Mouse (Mus musculus) G1E (cell line): ENCODE measurements around the gene Tspan8. TPM values are rescaled to one million over a fixed set of nuclear protein-coding genes. Genes with fewer than 3 reads are reported as not detected.

Source experiments
- ATAC-seq: 2 replicates; pipeline ENCODE4 v1.8.0; 2016; ENCODE audit warnings: mild to moderate bottlenecking; ENCODE audit not compliant: insufficient number of reproducible peaks, poor library complexity, low FRiP score, severe bottlenecking; ENCODE audit errors: extremely low read depth
- DNase-seq: peaks from one replicate; pipeline ENCODE4 v3.0.0; 2012; ENCODE audit warnings: low spot score
- H3K27me3 ChIP-seq: 2 replicates; pipeline ENCODE4 v1.6.1; 2012; ENCODE audit warnings: mild to moderate bottlenecking, low read length, inconsistent platforms; ENCODE audit not compliant: insufficient read depth
- H3K36me3 ChIP-seq: replicated peaks from 2 replicates; pipeline ENCODE3; 2012; ENCODE audit warnings: mild to moderate bottlenecking, inconsistent platforms
- H3K4me1 ChIP-seq: 2 replicates; pipeline ENCODE4 v1.6.1; 2012; ENCODE audit warnings: low read depth, low read length, inconsistent platforms, mixed read lengths; ENCODE audit not compliant: insufficient read depth
- H3K4me3 ChIP-seq: 2 replicates; pipeline ENCODE4 v1.5.1; 2012; ENCODE audit warnings: low read depth, mild to moderate bottlenecking, inconsistent platforms, low read length, moderate library complexity, mixed read lengths
- H3K9me3 ChIP-seq: replicated peaks from 2 replicates; pipeline ENCODE4 v1.6.1; 2012; ENCODE audit warnings: inconsistent platforms
- CTCF ChIP-seq: IDR thresholded peaks from 2 replicates; pipeline ENCODE4 v1.5.1; 2012; ENCODE audit warnings: low read depth, low read length, inconsistent platforms, mixed read lengths
- GATA1 ChIP-seq: IDR thresholded peaks from 2 replicates; pipeline ENCODE4 v1.6.1; 2012; ENCODE audit warnings: borderline replicate concordance, low read length, inconsistent platforms, mixed read lengths
- GATA2 ChIP-seq: IDR thresholded peaks from 2 replicates; pipeline ENCODE4 v1.6.1; 2012; ENCODE audit warnings: low read depth, low read length, inconsistent platforms, borderline replicate concordance
- POLR2AphosphoS5 ChIP-seq: IDR thresholded peaks from 2 replicates; pipeline ENCODE4 v1.6.1; 2012; ENCODE audit warnings: low read depth, low read length, inconsistent platforms; ENCODE audit not compliant: insufficient replicate concordance
- TAL1 ChIP-seq: conservative IDR thresholded peaks from 2 replicates; pipeline ENCODE4 v1.6.1; 2012; ENCODE audit warnings: low read depth, low read length, inconsistent platforms, mixed read lengths
- polyA plus RNA-seq: library from polyadenylated mRNA; stranded (reverse); fragments of >175 nt; gene quantifications from 2 replicates; pipeline ENCODE4 v1.2.3, GENCODE M21; 2012
- total RNA-seq, 2 experiments: library from RNA; stranded (forward) in 1 of 2; stranded (reverse) in 1 of 2; fragments of 200-1000 nt in 1 of 2; fragments of >200 nt in 1 of 2; fragmentation: Nextera tagmentation in 1 of 2; gene quantifications; 2 replicates each; pipeline ENCODE4 v1.2.3; 2014 to 2017

The Tspan8 gene
- total RNA-seq (2014; fragmentation: Nextera tagmentation) (16.2 TPM in 1 of 2 replicates, not detected in the other), total RNA-seq (2017) (not detected in 2 replicates), polyA plus RNA-seq (not detected in 2 replicates)

GRCm38 (mm10) chr10:115816511-115816910, at the start of gene Tspan8:
Gene Tspan8 (plus strand): TSS chr10:115816832.
- TF ChIP-seq GATA1 (no peak), CTCF (no peak)
- Histone ChIP-seq H3K27me3 (no peaks in the 10 kb centered on the region), H3K36me3 (no peaks in the 10 kb centered on the region), H3K9me3 (peaks cover 23% of the 10 kb centered on the region), H3K4me3 (no peak within 1 kb of the TSS), H3K4me1 (no peaks in the 10 kb centered on the region)
- ATAC-seq (no peak), DNase-seq (no peak)

- DNase-seq (no peak), ATAC-seq (no peak)
- TF ChIP-seq CTCF, result no peak
- no peak for TF ChIP-seq POLR2AphosphoS5
- TF ChIP-seq GATA1, result no peak
- TF ChIP-seq GATA2, result no peak
- no peak for TF ChIP-seq TAL1
- H3K4me1 ChIP-seq, result no peaks in the 10 kb centered on the region
- H3K9me3 ChIP-seq, result peaks cover 42% of the 10 kb centered on the region
- no peaks in the 10 kb centered on the region for H3K27me3 ChIP-seq
- no peak overlapping the region for H3K4me3 ChIP-seq
- H3K36me3 ChIP-seq, result no peaks in the 10 kb centered on the region
These were observed 46.6 kb upstream of the Tspan8 start for GRCm38 (mm10) chr10:115770032-115770431.

GRCm38 (mm10) chr10:115774451-115774850, 42.2 kb upstream of the Tspan8 start:
- TF ChIP-seq CTCF, result no peak
- no peak for TF ChIP-seq GATA2
- no peak for TF ChIP-seq POLR2AphosphoS5
- TF ChIP-seq TAL1, result no peak
- no peak for TF ChIP-seq GATA1
- Histone ChIP-seq H3K9me3 (peaks cover 40% of the 10 kb centered on the region), H3K4me3 (no peak overlapping the region), H3K27me3 (no peaks in the 10 kb centered on the region), H3K4me1 (no peaks in the 10 kb centered on the region), H3K36me3 (no peaks in the 10 kb centered on the region)
- ATAC-seq (no peak), DNase-seq (no peak)

- H3K9me3 ChIP-seq, result peaks cover 47% of the 10 kb centered on the region
- no peak for ATAC-seq
- TF ChIP-seq POLR2AphosphoS5 (no peak), TAL1 (no peak), GATA2 (no peak), GATA1 (no peak), CTCF (no peak)
These were observed 40.4 kb upstream of the Tspan8 start for GRCm38 (mm10) chr10:115775945-115776905.

GRCm38 (mm10) chr10:115777366-115777765, 39.3 kb upstream of the Tspan8 start:
- TF ChIP-seq GATA1 (no peak), TAL1 (no peak), CTCF (no peak), GATA2 (no peak), POLR2AphosphoS5 (no peak)
- no peaks in the 10 kb centered on the region for H3K27me3 ChIP-seq
- H3K9me3 ChIP-seq, result peaks cover 51% of the 10 kb centered on the region
- no peaks in the 10 kb centered on the region for H3K4me1 ChIP-seq
- no peak overlapping the region for H3K4me3 ChIP-seq
- ATAC-seq, result no peak
- DNase-seq, result no peak
- H3K36me3 ChIP-seq, result no peaks in the 10 kb centered on the region

More at GRCm38 (mm10) chr10:115775945-115776905, 40.4 kb upstream of the Tspan8 start:
- no peak for DNase-seq
- Histone ChIP-seq H3K4me3 (no peak overlapping the region), H3K36me3 (no peaks in the 10 kb centered on the region), H3K4me1 (no peaks in the 10 kb centered on the region), H3K27me3 (no peaks in the 10 kb centered on the region)

- H3K36me3 ChIP-seq, result no peaks in the 10 kb centered on the region
These were observed 38.0 kb upstream of the Tspan8 start for GRCm38 (mm10) chr10:115778624-115779023.

More at GRCm38 (mm10) chr10:115778624-115779023, 38.0 kb upstream of the Tspan8 start:
- Histone ChIP-seq H3K27me3 (no peaks in the 10 kb centered on the region), H3K4me3 (no peak overlapping the region), H3K4me1 (no peaks in the 10 kb centered on the region), H3K9me3 (peaks cover 50% of the 10 kb centered on the region)
- DNase-seq, result no peak
- TF ChIP-seq TAL1 (no peak), GATA1 (no peak), CTCF (no peak), GATA2 (no peak), POLR2AphosphoS5 (no peak)
- no peak for ATAC-seq
